Mouse (Mus musculus) CH12.LX (cell line): Measurements from ENCODE around the gene Rexo1. TPM values are rescaled to one million over a fixed set of nuclear protein-coding genes. Genes with fewer than 3 reads are reported as not detected.

Experiments used
- DNase-seq: peaks from one replicate; pipeline ENCODE4 v3.0.0-alpha.2; 2013; ENCODE audit errors: extremely low read depth
- H3K27ac ChIP-seq: 2 replicates; pipeline ENCODE4 v1.5.1; 2012; ENCODE audit warnings: low read depth, mild to moderate bottlenecking, control low read depth, moderate library complexity; ENCODE audit not compliant: insufficient read depth
- H3K27me3 ChIP-seq: replicated peaks from 2 replicates; pipeline ENCODE3; 2012; ENCODE audit warnings: inconsistent platforms
- H3K36me3 ChIP-seq, 2 experiments: replicated peaks in 1 of 2; 2 replicates each; pipeline versions ENCODE3 to v1.6.1; 2012; ENCODE audit warnings: inconsistent platforms in 1 of 2, low read length in 1 of 2, mild to moderate bottlenecking in 1 of 2, mixed read lengths in 1 of 2, moderate library complexity in 1 of 2; ENCODE audit not compliant: control insufficient read depth in 1 of 2, insufficient read depth in 1 of 2
- H3K4me1 ChIP-seq, 2 experiments: 2 replicates each; pipeline ENCODE4 v1.6.1; 2012; ENCODE audit warnings: inconsistent platforms in 1 of 2, moderate library complexity in 1 of 2; ENCODE audit not compliant: insufficient read depth in 2 of 2, control insufficient read depth in 1 of 2
- H3K4me2 ChIP-seq: 2 replicates; pipeline ENCODE4 v1.6.1; 2012; ENCODE audit warnings: low read depth, mild to moderate bottlenecking, control low read depth; ENCODE audit not compliant: poor library complexity, insufficient read depth, severe bottlenecking
- H3K4me3 ChIP-seq, 3 experiments: fragments of 150-350 bp in 1 of 3; sonication (generic) in 1 of 3; replicated peaks in 1 of 3; 2 replicates each; pipeline versions ENCODE3 to v1.5.1; 2011 to 2012; ENCODE audit warnings: low read depth in 2 of 3, low read length in 2 of 3, mild to moderate bottlenecking in 2 of 3, moderate library complexity in 2 of 3, control low read depth in 1 of 3, improper control_type of control experiment in 1 of 3, inconsistent platforms in 1 of 3, mixed read lengths in 1 of 3; ENCODE audit not compliant: poor library complexity in 1 of 3
- H3K79me2 ChIP-seq: replicated peaks from 2 replicates; pipeline ENCODE4 v1.6.1; 2012; ENCODE audit warnings: mild to moderate bottlenecking, moderate library complexity; ENCODE audit not compliant: control insufficient read depth, poor library complexity, insufficient read depth, severe bottlenecking; ENCODE audit errors: extremely low read depth
- H3K9ac ChIP-seq: 2 replicates; pipeline ENCODE4 v1.6.1; 2012; ENCODE audit warnings: low read depth, mild to moderate bottlenecking, control low read depth, moderate library complexity; ENCODE audit not compliant: insufficient read depth
- H3K9me3 ChIP-seq: replicated peaks from 2 replicates; pipeline ENCODE3; 2012; ENCODE audit warnings: low read length, inconsistent platforms, mixed read lengths
- BHLHE40 ChIP-seq: IDR thresholded peaks from 2 replicates; pipeline ENCODE4 v1.6.1; 2011; ENCODE audit warnings: mild to moderate bottlenecking, low read depth, low read length, improper control_type of control experiment
- CHD1 ChIP-seq: IDR thresholded peaks from 2 replicates; pipeline ENCODE4 v1.6.1; 2012; ENCODE audit warnings: low read depth, low read length, improper control_type of control experiment, inconsistent platforms
- CHD2 ChIP-seq: IDR thresholded peaks from 2 replicates; pipeline ENCODE4 v1.6.1; 2011; ENCODE audit warnings: low read length, improper control_type of control experiment
- EP300 ChIP-seq: IDR thresholded peaks from 2 replicates; pipeline ENCODE4 v1.6.1; 2011; ENCODE audit warnings: low read length, improper control_type of control experiment
- JUND ChIP-seq: conservative IDR thresholded peaks from 2 replicates; pipeline ENCODE4 v1.6.1; 2011; ENCODE audit warnings: low read depth, low read length, improper control_type of control experiment
- MAX ChIP-seq: IDR thresholded peaks from 2 replicates; pipeline ENCODE4 v1.6.1; 2011; ENCODE audit warnings: low read length, improper control_type of control experiment
- MAZ ChIP-seq: IDR thresholded peaks from 2 replicates; pipeline ENCODE4 v1.6.1; 2012; ENCODE audit warnings: low read depth, mild to moderate bottlenecking, inconsistent platforms, low read length, improper control_type of control experiment, moderate library complexity
- NELFE ChIP-seq: IDR thresholded peaks from 2 replicates; pipeline ENCODE4 v1.6.1; 2011; ENCODE audit warnings: low read depth, low read length, improper control_type of control experiment
- PAX5 ChIP-seq: IDR thresholded peaks from 2 replicates; pipeline ENCODE4 v1.6.1; 2012; ENCODE audit warnings: low read length, inconsistent platforms, mixed read lengths
- POLR2AphosphoS2 ChIP-seq: IDR thresholded peaks from 2 replicates; pipeline ENCODE4 v1.6.1; 2011; ENCODE audit warnings: low read depth, low read length, improper control_type of control experiment
- SIN3A ChIP-seq: IDR thresholded peaks from 2 replicates; pipeline ENCODE4 v1.6.1; 2012; ENCODE audit warnings: low read length, improper control_type of control experiment, inconsistent platforms
- TBP ChIP-seq: conservative IDR thresholded peaks from 2 replicates; pipeline ENCODE4 v1.6.1; 2011; ENCODE audit warnings: low read depth, low read length, improper control_type of control experiment
- TCF12 ChIP-seq: IDR thresholded peaks from 2 replicates; pipeline ENCODE4 v1.6.1; 2014; ENCODE audit warnings: low read depth, mild to moderate bottlenecking, inconsistent platforms, low read length, improper control_type of control experiment
- UBTF ChIP-seq: IDR thresholded peaks from 2 replicates; pipeline ENCODE4 v1.6.1; 2012; ENCODE audit warnings: low read depth, mild to moderate bottlenecking, inconsistent platforms, low read length, improper control_type of control experiment, moderate library complexity
- ZKSCAN1 ChIP-seq: IDR thresholded peaks from 2 replicates; pipeline ENCODE4 v1.6.1; 2012; ENCODE audit warnings: low read depth, inconsistent platforms, low read length, improper control_type of control experiment, borderline replicate concordance
- ZMIZ1 ChIP-seq: IDR thresholded peaks from 2 replicates; pipeline ENCODE4 v1.6.1; 2012; ENCODE audit warnings: low read depth, mild to moderate bottlenecking, inconsistent platforms, low read length, improper control_type of control experiment
- ZNF384 ChIP-seq: IDR thresholded peaks from 2 replicates; pipeline ENCODE4 v1.6.1; 2012; ENCODE audit warnings: low read depth, low read length, improper control_type of control experiment, inconsistent platforms
- dilution Hi-C: fragments of 300-500 bp; cut with MboI; formaldehyde crosslinking; loops from 2 replicates; pipeline ENCODE4 v1.14.3; 2020; ENCODE audit warnings: low sequenced_read_pairs; ENCODE audit not compliant: extremely low pct_unique_long_range_greater_than_20kb, extremely low pct_ligation_motif_present
- in situ Hi-C: fragments of 300-500 bp; cut with MboI; formaldehyde crosslinking; loops from 3 replicates; pipeline ENCODE4 v1.14.3; 2019; ENCODE audit warnings: low sequenced_read_pairs, low pct_ligation_motif_present, low pct_unique_long_range_greater_than_20kb, mixed read lengths
- polyA plus RNA-seq: library from polyadenylated mRNA; unstranded; fragments of >175 nt; gene quantifications from 2 replicates; pipeline ENCODE4 v1.2.1, GENCODE M21; 2012; ENCODE audit warnings: low read depth; ENCODE audit not compliant: insufficient read length
- total RNA-seq, 2 experiments: library from RNA; depleted of rRNA; stranded (reverse); fragments of 300-350 nt in 1 of 2; fragments of >200 nt in 1 of 2; gene quantifications; 2 replicates each; pipeline ENCODE4 v1.2.3; 2012 to 2014

Gene Rexo1
- total and polyA plus RNA-seq, 3 experiments, result 7.0 to 41.9 (median 17.7) TPM

- H3K4me2 ChIP-seq, result no peak overlapping the region
- in situ Hi-C loops, result no loop called here
- no peak overlapping the region for H3K9ac ChIP-seq
- H3K36me3 ChIP-seq, result peaks cover 31 to 63% of the 10 kb centered on the region in 2 experiments
- no peak for DNase-seq
- TF ChIP-seq PAX5, result no peak
- TF ChIP-seq TBP, result no peak
- no peak for TF ChIP-seq CHD1
- TF ChIP-seq EP300, result no peak
- TF ChIP-seq TCF12, result no peak
- TF ChIP-seq POLR2AphosphoS2, result no peak
- no peak for TF ChIP-seq MAZ
- TF ChIP-seq ZKSCAN1, result no peak
- no peak for TF ChIP-seq ZMIZ1
- no peaks in the 10 kb centered on the region for H3K27me3 ChIP-seq
- dilution Hi-C loops, result no loop called here
- H3K4me1 ChIP-seq, result peaks cover 33 to 84% of the 10 kb centered on the region in 2 experiments
- peaks cover 20% of the 10 kb centered on the region for H3K79me2 ChIP-seq
- no peak overlapping the region for H3K4me3 ChIP-seq
- H3K27ac ChIP-seq, result no peak overlapping the region
- H3K9me3 ChIP-seq, result no peaks in the 10 kb centered on the region
These were observed 24.2 kb upstream of the Rexo1 start for GRCm38 (mm10) chr10:80585581-80585980.

- no peak for TF ChIP-seq POLR2AphosphoS2
- TF ChIP-seq UBTF, result no peak
- TF ChIP-seq ZNF384, result no peak
- TF ChIP-seq MAX, result no peak
- TF ChIP-seq CHD2, result no peak
- TF ChIP-seq BHLHE40, result no peak
- no peak for TF ChIP-seq PAX5
- TF ChIP-seq JUND, result no peak
- TF ChIP-seq SIN3A, result no peak
- no peak for TF ChIP-seq NELFE
- TF ChIP-seq, all 38 proteins: peak for 0
- no peak overlapping the region for H3K4me3 ChIP-seq
- in situ Hi-C loops, result no loop called here
- no peaks in the 10 kb centered on the region for H3K9me3 ChIP-seq
- no peak for DNase-seq
- H3K36me3 ChIP-seq, result peaks cover 31 to 63% of the 10 kb centered on the region in 2 experiments
- H3K4me2 ChIP-seq, result no peak overlapping the region
- H3K27ac ChIP-seq, result no peak overlapping the region
- peaks cover 33 to 84% of the 10 kb centered on the region in 2 experiments for H3K4me1 ChIP-seq
- H3K9ac ChIP-seq, result no peak overlapping the region
- H3K27me3 ChIP-seq, result no peaks in the 10 kb centered on the region
- dilution Hi-C loops, result no loop called here
- peaks cover 20% of the 10 kb centered on the region for H3K79me2 ChIP-seq
These were observed 23.5 kb upstream of the Rexo1 start for GRCm38 (mm10) chr10:80584642-80585552.
